Mouse (Mus musculus): ENCODE measurements around the gene Borcs5. TPM values are rescaled to one million over a fixed set of nuclear protein-coding genes. Genes with fewer than 3 reads are reported as not detected.

Gene Borcs5
- total and polyA plus RNA-seq, 2 experiments from 2014 or later: 19.2 to 27.9 TPM

GRCm38 (mm10) chr6:134601130-134601529 lies 38.2 kb upstream of the Borcs5 start:
- H3K4me2 ChIP-seq (ENCODE audit: low read depth, low read length): no peak overlapping the region
- no peak overlapping the region for H3K9ac ChIP-seq (replicated peaks; ENCODE audit: low read depth, low read length)
- H3K4me3 ChIP-seq (ENCODE audit: low read depth, low read length): no peak overlapping the region
- H3K27ac ChIP-seq (ENCODE audit: low read depth): no peak overlapping the region
- TF ChIP-seq CTCF (IDR thresholded peaks at IDR 0.05; ENCODE audit: low read depth): no peak
- no peak for TF ChIP-seq EP300 (IDR thresholded peaks at IDR 0.05; ENCODE audit: low read depth)
- no peaks in the 10 kb centered on the region for H3K4me1 ChIP-seq (ENCODE audit: control insufficient read depth, insufficient read depth)
- H3K27me3 ChIP-seq (ENCODE audit: control insufficient read depth, insufficient read depth, low read length): no peaks in the 10 kb centered on the region
- H3K36me3 ChIP-seq (replicated peaks; ENCODE audit: control insufficient read depth, insufficient read depth, low read length): no peaks in the 10 kb centered on the region
- ATAC-seq (ENCODE audit: insufficient read depth, low read depth) (no peak), DNase-seq (ENCODE audit: low spot score) (no peak)
- no peaks in the 10 kb centered on the region for H3K9me3 ChIP-seq (replicated peaks; ENCODE audit: control insufficient read depth, low read length)
- 65% methylated on average over 7 of the region's 7 CpGs for WGBS

DNA sequence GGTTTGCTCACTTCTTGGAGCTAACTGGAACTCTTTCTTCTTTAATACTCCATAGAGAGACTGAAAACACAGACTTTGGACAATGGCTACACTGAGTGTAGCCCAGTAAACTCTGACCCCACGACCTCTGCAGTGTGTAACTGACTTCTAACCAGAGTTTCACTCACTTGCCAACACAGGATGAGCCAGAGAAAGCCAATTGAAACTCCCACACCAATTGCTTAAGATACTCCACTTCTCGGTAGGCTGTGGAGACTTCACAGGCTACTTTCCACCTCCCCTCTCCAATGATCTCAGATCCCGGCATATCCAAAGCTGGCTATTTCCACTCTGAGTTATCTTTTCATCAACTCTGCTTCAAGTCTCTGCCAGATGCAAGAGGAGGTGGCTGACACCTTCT lies 37.5 kb upstream of the Borcs5 start:
- DNase-seq (ENCODE audit: low spot score) (no peak), ATAC-seq (ENCODE audit: insufficient read depth, low read depth) (no peak)
- no peaks in the 10 kb centered on the region for H3K9me3 ChIP-seq (replicated peaks; ENCODE audit: control insufficient read depth, low read length)
- TF ChIP-seq EP300 (IDR thresholded peaks at IDR 0.05; ENCODE audit: low read depth) (no peak), CTCF (IDR thresholded peaks at IDR 0.05; ENCODE audit: low read depth) (no peak)
- WGBS: 31% methylated on average over 3 of the region's 3 CpGs
- no peaks in the 10 kb centered on the region for H3K27me3 ChIP-seq (ENCODE audit: control insufficient read depth, insufficient read depth, low read length)
- no peaks in the 10 kb centered on the region for H3K4me1 ChIP-seq (ENCODE audit: control insufficient read depth, insufficient read depth)
- no peak overlapping the region for H3K9ac ChIP-seq (replicated peaks; ENCODE audit: low read depth, low read length)
- no peak overlapping the region for H3K4me3 ChIP-seq (ENCODE audit: low read depth, low read length)
- H3K36me3 ChIP-seq (replicated peaks; ENCODE audit: control insufficient read depth, insufficient read depth, low read length): no peaks in the 10 kb centered on the region
- no peak overlapping the region for H3K27ac ChIP-seq (ENCODE audit: low read depth)
- H3K4me2 ChIP-seq (ENCODE audit: low read depth, low read length): no peak overlapping the region

DNA sequence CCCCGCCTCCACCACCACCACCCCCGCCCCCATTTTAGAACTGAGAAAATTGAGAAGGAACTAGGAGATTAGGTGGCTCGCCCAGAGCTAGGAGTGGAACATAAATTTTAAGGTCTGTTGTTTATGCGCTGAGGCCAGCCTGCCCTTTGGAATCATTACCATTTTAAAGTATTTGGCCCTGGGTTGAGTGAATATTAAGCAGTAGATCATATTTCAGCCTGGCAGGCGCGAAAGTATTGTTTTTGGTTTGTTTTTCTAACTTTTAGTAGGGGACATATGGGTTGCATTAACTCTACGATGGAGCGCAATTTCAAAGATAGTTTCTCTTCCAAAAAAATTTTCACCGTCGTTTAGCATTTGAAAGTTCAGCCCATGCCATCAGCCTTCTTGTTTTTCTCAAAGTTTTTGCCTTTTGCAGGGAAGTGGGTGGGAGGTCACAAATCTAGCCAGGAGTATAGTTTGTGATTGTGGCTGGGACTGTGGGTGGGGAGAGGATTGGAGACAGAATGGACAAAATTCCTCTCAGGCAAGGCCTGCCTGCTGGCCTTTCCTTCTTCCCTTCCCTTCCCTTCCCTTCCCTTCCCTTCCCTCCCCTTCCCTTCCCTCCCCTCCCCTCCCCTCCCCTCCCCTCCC lies 36.8 kb upstream of the Borcs5 start:
- 59% methylated on average over 10 of the region's 10 CpGs for WGBS
- DNase-seq (ENCODE audit: low spot score) (no peak), ATAC-seq (ENCODE audit: insufficient read depth, low read depth) (no peak)
- no peak for TF ChIP-seq EP300 (IDR thresholded peaks at IDR 0.05; ENCODE audit: low read depth)
- no peak for TF ChIP-seq CTCF (IDR thresholded peaks at IDR 0.05; ENCODE audit: low read depth)
- Histone ChIP-seq H3K27ac (ENCODE audit: low read depth) (no peak overlapping the region), H3K9me3 (replicated peaks; ENCODE audit: control insufficient read depth, low read length) (no peaks in the 10 kb centered on the region), H3K9ac (replicated peaks; ENCODE audit: low read depth, low read length) (no peak overlapping the region), H3K4me3 (ENCODE audit: low read depth, low read length) (no peak overlapping the region), H3K4me2 (ENCODE audit: low read depth, low read length) (no peak overlapping the region), H3K4me1 (ENCODE audit: control insufficient read depth, insufficient read depth) (no peaks in the 10 kb centered on the region), H3K27me3 (ENCODE audit: control insufficient read depth, insufficient read depth, low read length) (no peaks in the 10 kb centered on the region), H3K36me3 (replicated peaks; ENCODE audit: control insufficient read depth, insufficient read depth, low read length) (no peaks in the 10 kb centered on the region)

- H3K4me1 ChIP-seq (ENCODE audit: control insufficient read depth, insufficient read depth): no peaks in the 10 kb centered on the region
- peaks cover 4% of the 10 kb centered on the region; the same call in 1 of the 2 replicates for H3K36me3 ChIP-seq (replicated peaks; ENCODE audit: control insufficient read depth, insufficient read depth, low read length)
- H3K4me3 ChIP-seq (ENCODE audit: low read depth, low read length): no peak overlapping the region
These were observed 34.1 kb upstream of the Borcs5 start for GRCm38 (mm10) chr6:134605196-134605595.

DNA sequence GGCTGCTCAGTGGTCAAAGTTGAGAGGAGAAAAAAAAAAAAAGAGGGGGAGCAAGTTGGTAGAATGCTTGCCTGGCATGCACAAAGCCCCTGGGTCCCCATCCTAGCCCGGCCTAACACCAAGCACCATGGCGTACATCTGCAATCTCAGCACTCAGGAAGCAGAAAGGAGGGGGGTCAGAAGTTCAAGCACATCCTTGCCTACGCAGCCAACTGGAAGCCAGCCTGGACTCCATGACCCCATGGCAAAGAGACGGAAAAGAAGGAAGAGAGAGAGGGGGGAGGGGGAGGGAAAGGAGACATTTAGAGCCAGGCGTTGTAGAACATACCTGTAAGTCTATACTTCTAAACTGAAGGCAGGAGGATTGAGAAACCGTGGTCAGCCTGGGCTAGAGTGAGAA lies 32.8 kb upstream of the Borcs5 start:
- Histone ChIP-seq H3K27me3 (ENCODE audit: control insufficient read depth, insufficient read depth, low read length) (no peaks in the 10 kb centered on the region), H3K4me3 (ENCODE audit: low read depth, low read length) (no peak overlapping the region), H3K9me3 (replicated peaks; ENCODE audit: control insufficient read depth, low read length) (no peaks in the 10 kb centered on the region), H3K36me3 (replicated peaks; ENCODE audit: control insufficient read depth, insufficient read depth, low read length) (peaks cover 4% of the 10 kb centered on the region; the same call in 1 of the 2 replicates), H3K4me2 (ENCODE audit: low read depth, low read length) (no peak overlapping the region), H3K27ac (ENCODE audit: low read depth) (no peak overlapping the region), H3K4me1 (ENCODE audit: control insufficient read depth, insufficient read depth) (no peaks in the 10 kb centered on the region), H3K9ac (replicated peaks; ENCODE audit: low read depth, low read length) (no peak overlapping the region)
- 66% methylated on average over 6 of the region's 6 CpGs for WGBS
- ATAC-seq (ENCODE audit: insufficient read depth, low read depth) (no peak), DNase-seq (ENCODE audit: low spot score) (no peak)
- TF ChIP-seq CTCF (IDR thresholded peaks at IDR 0.05; ENCODE audit: low read depth) (no peak), EP300 (IDR thresholded peaks at IDR 0.05; ENCODE audit: low read depth) (no peak)

More at GRCm38 (mm10) chr6:134605196-134605595, 34.1 kb upstream of the Borcs5 start:
- WGBS: 83% methylated on average over 3 of the region's 3 CpGs
- H3K27me3 ChIP-seq (ENCODE audit: control insufficient read depth, insufficient read depth, low read length): no peaks in the 10 kb centered on the region
- TF ChIP-seq CTCF (IDR thresholded peaks at IDR 0.05; ENCODE audit: low read depth) (no peak), EP300 (IDR thresholded peaks at IDR 0.05; ENCODE audit: low read depth) (no peak)
- H3K9me3 ChIP-seq (replicated peaks; ENCODE audit: control insufficient read depth, low read length): no peaks in the 10 kb centered on the region
- DNase-seq (ENCODE audit: low spot score): no peak
- no peak overlapping the region for H3K9ac ChIP-seq (replicated peaks; ENCODE audit: low read depth, low read length)
- no peak overlapping the region for H3K27ac ChIP-seq (ENCODE audit: low read depth)
- no peak overlapping the region for H3K4me2 ChIP-seq (ENCODE audit: low read depth, low read length)
- no peak for ATAC-seq (ENCODE audit: insufficient read depth, low read depth)
